Mouse (Mus musculus) layer of hippocampus, adult 8-10 months (tissue): Measurements from ENCODE around the gene Zfp618. TPM values are rescaled to one million over a fixed set of nuclear protein-coding genes. Genes with fewer than 3 reads are reported as not detected.

Experiments used
- DNase-seq, 2 experiments: peaks; one replicate each; pipeline ENCODE4 v3.0.0; 2022; ENCODE audit warnings: low spot score in 2 of 2
- total RNA-seq, 4 experiments: library from RNA; stranded (reverse); gene quantifications; 2 replicates each; pipeline ENCODE4 v1.2.4; 2022

Gene Zfp618
- total RNA-seq, 4 experiments from 2014 or later: 3.3 to 4.4 (median 3.5) TPM

DNA sequence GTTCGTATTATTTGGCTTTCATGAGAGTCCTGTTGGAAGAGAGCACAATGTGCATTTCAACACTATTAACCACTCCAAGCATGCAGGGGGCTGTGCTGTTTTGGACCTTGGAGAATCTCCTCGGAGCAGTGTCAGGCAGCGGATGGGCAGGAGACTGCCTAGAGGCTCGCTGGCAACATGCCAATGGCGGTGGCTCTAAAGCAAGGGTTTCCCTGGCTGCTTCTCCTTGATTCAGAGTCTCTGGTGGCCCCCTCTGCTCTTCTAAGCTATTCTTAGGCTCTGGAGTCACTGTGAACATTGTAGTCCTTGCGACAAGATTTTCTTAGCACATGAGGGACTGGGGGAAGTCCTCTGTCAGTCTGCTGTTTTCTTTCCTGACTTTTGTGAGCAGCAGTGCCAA is 33.5 kb downstream of the Zfp618 start:
- no peak for DNase-seq

DNA sequence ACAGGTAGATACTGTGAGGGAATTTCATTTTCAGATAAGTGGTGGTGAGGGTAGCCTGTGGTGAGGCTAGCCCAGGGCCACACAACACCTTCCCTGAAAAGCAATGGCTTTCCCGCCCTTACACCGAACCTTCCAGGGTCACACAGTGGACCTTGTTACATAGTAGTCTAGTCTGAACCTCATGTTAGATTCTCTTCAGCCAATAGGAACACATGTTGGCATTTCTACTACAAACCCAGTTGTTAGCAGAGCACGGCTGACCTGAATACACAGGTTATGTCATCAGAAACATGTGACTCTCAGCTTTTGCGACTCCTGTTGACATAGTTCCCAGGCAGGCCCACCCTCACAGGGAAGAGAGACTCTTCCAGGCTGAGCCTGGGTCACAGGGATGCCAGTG is 33.9 kb downstream of the Zfp618 start:
- DNase-seq: no peak

DNA sequence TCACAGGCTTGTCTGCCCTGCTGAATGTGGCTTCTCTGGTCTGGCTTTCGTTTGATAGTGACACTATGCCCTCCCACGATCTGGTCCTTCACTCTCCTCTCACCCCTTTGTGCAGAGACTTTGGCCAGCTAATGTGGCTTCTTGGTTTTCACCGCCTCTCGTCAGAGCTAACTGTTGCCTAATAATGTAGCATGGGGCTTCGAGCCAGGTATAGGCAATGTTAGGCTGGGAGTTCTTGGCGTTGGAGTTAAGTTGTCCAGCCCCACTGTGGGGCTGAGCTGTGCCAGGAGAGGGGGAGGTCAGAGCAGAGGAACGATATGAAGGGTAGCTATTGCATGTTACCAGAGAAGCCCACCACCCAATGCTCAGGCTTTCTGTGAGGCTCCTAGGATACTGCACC is 34.5 kb downstream of the Zfp618 start:
- no peak for DNase-seq

DNA sequence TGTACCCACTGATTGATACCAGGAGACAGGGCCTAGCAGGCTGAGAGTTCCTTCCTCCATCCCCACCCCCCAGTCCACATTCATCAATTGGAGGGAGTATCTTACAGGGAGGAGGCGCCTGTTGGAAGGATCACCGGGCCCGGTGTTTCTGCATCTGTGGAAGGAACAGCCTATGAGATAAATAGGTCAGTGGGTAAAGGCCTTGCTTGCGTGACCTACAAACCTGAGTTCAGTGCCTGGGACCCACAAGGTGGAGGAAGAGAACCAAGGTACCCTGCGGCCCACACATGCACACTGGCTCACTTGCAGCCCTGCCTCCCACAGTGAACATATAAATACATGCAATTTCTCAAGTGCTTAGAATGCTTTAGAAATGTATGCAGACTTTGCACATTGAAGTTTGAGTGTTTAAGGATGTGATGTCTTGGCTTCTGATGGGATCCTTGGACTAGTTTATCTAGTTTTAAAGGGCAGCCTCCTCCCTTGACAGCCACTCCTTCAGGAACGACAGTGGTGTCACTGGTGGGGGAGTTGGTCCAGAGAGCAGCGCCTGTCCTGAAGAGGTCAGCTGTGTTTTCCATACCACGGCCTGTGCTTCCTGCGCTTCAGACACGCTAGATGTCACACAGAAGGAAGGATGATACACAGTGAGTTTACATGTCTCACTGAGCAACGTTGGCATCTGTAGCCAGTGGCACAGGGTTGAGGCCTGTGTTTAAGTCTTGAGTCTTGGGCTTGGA is 35.1 kb downstream of the Zfp618 start:
- DNase-seq: no peak

DNA sequence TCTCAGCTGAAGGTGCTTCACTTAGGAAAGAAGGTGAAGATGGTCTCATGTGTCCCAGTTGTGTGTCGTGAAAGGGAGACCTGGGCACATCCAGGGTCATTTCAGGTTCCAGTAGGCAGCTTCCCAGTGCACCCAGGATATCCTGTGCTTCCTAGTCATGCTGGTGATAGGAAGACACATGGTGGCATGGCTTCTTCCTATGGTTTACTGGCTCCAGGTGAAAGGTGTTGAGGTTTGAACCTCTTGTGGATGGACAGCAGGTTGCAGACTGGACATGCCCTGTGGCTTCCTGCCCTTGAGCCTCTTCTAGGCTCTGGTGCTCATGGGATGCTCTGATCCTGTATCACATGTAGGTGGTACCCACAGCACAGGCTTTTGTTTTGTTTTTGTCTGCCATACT is 37.0 kb downstream of the Zfp618 start:
- no peak for DNase-seq

DNA sequence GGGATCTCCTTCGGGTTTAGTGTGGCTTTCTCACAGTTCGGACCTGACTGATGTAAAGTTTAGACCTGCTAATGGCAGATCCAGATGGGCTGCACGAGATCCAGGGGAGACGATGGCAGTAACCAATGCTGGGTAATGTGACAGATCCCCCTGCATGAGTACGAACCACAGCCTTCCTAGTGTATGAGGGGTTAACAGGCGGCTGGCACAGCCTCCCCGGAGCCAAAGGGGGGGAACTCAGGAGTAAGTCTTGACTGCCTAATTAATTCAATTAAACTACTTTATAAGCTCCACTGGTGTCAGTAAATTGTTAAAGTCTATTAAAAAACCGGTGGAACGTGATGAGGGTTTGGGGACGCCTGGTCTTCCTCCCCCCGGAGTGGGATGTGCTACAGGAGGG is 39.1 kb downstream of the Zfp618 start:
- DNase-seq: no peak

DNA sequence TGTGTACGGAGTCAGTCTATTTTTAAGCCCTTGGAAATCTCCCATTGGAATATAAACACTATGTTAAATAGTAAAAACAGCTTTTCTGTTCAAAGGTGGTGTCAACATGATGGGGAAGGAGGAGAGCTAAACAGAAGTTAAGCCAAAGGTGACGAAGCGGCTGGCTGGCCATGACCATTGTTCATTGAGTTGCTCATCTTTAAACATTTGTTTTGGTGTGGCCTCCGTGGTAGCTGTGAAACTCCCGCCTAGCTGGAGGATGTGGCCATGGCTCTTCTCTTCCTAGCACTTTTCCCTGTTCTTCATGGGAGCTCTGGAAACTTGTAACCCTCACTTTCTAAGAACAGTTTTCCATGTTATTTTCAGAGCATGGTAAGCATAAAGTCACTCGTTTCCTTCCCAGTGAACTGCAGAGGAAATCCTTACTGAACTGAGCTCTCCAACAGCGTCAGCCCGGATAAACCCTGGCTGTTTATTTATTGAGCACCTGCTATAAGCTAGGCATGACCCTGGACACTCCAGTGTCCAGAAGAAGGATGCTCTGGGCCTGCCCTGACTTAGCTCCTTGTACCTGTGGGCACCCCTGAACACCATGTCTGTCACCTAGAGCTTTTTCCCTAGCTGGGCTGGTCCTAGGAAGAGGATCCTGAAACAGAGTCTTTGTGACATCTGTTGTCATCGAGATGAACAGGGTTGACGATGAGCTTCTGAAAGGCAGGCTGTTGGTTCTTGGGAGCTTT is 40.2 kb downstream of the Zfp618 start:
- no peak for DNase-seq

DNA sequence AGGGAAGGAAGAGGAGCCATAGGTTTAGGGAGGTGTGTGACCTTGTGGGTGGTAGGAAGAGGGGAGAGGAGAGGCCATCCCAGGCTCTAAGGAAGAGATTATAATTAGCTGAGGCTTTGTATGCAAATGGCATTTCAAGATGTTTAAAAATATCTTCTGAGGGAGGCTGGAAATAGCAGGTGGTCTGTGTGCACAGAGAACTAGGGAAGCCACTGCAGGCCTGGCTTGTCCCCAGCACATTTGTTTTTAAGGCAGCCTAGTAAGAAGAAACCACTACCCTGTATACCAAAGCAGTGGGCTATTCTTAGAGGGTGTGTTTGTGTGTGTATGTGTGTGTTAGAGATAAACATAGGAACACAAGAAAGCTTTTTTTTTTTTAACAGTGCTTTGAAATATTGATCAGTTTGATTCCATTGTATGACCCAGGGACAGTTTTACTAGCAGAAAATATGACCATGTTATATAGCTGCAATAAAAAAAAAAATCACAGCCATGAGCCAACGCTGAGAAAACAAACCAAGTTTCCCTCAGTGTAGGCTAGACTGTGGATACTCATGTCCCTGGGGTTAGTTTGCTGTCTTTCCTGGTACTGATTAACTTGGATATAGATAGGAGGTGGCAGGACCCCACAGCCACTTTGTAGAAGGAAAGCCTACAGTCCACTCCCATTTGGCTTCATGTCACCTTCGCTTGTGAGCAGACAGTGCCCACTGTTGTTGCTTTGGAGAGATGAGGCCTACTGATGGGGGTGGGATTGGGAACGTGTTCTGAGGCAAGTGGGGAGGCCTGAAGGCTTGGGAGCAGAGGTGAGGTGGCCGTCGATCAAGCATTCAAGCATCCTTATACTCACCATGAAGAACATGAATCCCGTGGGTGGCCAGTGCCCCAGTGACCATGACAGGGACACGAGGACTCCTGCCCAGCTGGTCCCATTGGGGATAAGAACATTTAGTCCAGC is 41.1 kb downstream of the Zfp618 start:
- no peak for DNase-seq

DNA sequence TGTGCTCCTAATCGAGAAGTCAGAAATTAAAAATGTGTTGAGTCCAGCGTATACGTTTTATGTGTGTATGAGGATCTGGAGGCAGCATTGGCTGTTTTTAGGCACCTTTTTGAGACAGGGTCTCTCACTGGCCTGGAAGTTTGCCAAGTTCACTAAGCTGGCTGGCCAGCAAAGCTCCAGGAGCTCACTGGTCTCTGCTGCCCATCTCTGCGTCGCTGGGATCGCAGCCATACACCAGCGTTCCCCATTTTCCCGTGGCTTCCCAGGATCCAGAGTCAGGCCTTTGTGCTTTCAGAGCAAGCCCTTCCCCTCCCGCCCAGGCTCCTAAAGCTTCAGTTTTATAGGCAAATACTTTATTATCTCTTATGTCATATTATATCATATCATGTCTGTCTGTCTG is 42.8 kb downstream of the Zfp618 start:
- DNase-seq: no peak

DNA sequence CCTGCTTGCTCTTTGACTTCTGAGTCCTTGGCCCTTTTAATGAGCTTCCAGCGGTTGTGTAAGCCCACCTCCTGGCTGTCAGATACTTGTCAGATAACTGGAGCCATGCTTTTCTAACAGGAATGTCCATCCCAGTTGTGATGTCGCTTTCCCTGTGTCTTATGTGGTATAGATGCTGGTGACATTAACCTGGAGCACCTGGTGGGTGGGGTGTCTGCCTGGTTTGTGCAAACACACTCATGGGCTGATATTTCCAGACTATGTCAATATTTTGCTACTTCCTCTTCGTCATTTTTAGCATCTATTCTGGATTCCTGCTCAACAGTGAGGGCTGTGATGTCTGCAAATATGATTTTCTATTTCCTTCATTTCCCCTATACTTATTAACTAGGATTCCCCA is 43.4 kb downstream of the Zfp618 start:
- DNase-seq: no peak

DNA sequence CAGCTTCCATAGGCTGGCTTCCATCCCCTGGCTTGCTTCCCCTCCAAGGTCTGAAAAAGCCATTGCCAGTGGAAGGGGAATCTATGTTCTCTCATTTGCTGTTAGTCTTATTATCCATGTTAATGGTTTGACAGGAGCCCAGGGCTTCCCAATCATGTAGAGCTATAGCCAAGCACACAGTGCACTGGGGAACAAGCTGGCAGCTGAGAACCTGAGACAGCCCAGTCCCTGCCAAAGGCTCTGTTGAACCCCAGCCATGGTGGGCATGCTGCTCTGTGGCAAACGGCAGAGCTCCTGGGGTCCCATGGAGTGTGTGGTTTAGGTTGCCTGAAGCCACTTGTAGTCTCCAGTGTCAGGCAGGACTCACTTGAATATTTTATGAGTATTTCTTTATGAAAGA is 44.4 kb downstream of the Zfp618 start:
- no peak for DNase-seq

DNA sequence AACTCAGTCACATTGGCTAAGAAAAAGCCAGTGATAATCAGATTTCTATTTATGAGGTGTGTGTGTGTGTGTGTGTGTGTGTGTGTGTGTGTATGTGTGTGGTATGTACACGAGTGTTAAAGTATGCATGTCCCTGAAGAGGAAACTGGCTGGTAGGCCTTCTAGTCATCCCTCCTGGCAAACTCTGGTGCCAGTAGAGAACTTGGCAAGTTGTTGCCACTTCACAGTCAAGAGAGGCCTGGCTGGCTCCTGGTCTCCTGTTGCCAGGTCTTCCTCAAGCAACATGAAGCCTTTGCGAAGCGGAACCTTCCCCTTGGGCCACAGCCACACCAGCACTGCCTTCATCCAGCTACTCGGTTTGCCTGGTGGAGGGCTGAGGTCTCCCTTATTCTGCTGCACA is 44.9 kb downstream of the Zfp618 start:
- DNase-seq: peak; percentile 24 to 30

DNA sequence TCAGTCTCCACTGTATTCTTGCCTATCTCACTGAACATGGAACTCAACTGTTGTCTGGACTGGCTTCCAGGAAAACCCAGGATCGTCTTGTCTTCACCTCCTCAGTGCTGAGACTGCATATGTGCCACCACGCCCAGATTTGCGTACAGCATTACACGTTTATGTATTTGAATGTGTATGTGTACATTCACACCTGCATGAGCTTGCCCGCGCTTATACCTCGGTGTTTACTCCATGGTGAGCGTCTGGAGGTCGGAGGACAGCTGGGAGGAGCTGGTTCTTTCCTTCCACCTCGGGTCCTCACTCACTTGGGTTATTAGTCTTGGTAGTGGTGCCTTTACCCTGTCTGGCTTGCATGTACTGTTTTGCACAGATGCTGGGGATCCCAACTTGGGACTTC is 53.2 kb downstream of the Zfp618 start:
- no peak for DNase-seq

DNA sequence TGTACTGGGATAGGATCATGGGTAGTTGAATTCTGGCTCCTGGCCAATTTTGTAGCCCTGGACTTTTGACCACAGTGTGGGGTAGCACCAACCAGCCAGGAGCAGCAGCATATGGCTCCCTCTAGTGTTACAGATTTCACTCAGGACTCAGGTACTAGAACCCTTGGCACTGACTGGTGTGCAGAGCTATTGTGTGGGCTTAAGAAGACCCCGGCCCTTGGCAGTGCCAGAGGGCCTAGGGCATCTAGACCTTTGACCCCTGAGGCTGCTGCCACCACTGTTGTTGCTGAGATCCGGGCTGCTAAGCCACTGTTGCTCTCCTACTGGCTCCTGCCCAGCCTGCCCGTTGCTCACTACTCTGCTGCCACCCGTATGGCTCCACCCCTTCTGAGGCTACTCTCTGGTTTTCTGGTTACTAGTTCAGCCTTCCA is 54.1 kb downstream of the Zfp618 start:
- DNase-seq: no peak

DNA sequence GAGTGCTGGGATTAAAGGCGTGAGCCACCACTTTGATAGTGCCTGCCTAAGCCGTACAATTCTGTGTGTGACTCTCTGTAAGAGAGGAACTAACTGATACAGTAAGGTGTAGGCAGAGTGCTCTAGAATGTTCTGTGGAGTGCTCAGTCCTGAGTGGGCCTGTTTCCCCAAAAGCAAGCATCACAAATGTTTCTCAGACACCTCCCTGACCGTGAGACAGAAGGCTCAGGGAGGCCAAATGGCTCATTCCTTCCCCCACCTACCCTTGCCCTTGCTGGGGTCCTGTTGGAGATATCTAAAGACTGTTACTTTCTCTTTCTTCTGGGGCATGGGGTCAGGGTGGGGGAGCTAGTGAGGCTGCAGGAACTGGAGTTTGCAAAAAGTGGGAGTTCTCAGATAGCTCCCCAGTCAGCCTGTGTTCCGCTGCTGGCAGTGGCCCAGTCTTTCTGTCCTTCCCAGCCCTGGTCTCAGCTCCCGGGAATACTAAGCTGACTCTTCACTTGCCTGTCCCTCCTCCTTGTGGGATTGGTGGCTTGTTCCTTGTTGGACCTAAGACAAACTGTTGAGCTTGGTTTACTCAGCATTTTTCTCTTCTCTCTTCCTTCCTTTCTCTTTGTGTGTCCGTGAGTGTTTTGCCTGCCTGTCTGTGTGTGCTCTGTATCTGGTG is 55.8 kb downstream of the Zfp618 start:
- peak in 1 of 2 experiments; percentile 1 for DNase-seq

DNA sequence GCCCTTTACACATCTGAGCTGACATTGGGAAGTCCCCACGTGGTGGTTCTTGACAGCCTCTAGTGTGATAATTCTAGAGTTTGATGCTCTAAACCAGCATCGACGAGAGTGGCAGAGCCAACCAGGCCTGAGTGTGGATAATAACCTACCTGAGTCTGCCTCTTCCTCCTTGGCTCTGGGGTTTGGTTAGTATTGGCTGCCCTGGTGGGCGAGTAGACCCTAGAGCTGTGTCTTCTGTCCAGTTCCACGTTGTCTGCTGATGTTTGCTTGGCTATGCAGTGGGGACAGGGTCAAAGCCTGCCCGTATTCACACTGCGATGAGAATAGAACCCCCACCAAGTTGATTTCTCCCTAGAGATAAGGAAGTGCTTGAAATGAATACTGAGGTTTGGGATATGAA is 58.1 kb downstream of the Zfp618 start:
- no peak for DNase-seq

DNA sequence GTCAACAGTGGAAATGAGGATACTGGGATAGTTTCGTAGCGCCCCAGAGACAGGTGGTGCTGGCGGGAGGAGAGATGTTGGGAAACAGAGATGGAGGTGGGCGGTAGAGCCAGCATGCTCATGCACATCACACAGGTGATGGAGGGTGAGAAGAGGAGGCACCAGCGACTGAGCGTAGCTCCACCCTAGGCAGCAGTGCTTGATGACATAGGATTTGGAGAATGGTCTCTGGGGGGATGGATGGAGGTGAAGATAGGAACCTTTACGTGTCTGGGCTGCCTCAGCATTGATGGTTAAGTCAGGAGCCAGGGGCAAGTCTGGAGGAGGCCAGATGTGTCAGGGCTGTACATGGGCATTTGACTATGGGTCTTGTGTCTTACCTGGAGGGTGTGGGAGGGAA is 58.7 kb downstream of the Zfp618 start:
- DNase-seq: no peak

DNA sequence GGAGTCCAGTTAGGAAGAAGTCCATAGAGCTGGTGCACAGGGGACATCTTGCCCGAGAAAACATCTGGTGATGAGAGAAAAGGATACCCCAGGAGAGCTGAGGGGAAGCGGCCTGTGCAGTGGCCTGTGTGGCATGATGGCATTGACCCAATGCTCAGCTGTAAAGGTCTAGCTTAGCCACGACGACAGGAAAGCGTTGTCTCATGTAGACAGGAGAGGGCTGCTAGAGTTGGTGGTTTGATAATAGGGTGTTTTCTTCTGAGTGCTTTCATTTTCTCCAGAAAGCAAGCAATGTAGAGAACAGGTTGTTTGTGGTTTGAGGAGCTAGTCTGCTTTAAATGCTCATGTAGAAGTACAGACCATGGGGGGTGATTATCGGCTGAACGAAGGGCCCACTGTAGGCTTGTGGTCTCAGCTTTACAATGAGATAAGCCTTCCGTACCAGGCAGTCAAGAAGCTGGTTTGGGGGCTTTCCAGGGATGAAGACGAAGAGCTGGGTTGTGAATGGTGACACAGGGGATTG is 59.4 kb downstream of the Zfp618 start:
- DNase-seq: no peak

DNA sequence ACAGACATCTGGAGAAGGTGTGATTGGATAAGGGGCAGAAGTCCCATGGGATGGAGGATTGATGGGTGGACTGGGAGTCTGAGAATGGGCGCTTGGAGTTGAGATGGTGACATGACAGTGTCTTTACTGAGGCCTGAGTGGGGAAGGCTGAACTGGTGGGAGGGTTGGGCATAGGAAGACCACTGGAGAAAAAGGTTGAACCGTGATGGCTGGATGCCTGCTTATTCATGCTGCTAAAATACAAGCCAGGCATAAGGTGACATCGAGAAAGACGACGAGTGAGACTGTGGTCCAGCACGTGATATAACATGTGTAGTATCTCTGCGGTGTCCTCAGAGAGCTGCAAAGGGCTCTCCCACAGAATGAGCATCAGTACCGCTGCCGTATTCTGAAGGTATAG is 59.9 kb downstream of the Zfp618 start:
- no peak for DNase-seq

DNA sequence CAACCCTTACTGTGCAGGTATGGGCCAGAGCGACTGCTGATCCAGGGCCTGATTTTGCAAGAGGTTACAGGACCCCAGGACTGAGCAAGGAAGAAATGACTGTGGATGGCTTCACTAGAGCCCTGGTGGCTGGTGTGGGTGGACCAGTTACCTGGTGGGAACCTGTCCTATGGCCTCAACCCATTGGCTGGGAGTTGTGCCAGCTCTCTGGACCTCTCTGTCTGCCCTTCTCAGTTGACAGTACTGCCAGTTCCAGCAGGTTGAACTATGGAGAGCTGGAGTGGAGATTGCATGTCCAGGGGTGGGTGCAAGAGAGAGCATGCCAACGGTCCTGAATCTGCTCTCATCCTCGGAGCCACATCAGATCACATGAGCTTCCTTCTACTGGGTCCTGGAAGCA is 60.9 kb downstream of the Zfp618 start:
- no peak for DNase-seq

DNA sequence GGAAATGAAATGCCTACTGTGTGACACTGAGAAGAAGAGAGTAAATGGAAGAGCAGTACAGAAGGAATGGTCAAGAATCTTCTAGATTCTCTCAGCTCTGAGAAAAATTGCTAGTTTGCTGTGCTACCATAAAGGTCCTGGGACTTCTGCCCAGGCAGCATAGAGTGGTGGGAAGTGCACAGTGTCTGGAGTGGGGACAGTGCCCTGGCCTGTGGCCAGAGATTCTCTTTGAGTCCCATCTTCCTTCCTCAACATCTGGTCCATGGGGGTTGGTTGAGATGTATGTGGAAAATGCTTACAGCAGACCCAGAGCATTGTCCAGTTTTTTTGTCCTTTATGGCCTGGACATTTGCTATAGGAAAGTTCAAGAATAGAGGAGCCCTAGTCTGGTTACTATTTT is 62.1 kb downstream of the Zfp618 start:
- no peak for DNase-seq
